Mouse (Mus musculus) kidney, adult 2 months (tissue): ENCODE results near the gene Fam136a.

Source experiments
- CTCF ChIP-seq: fragments of 200-500 bp; conservative IDR thresholded peaks from 2 replicates; pipeline ENCODE4 v1.5.1; 2011; ENCODE audit warnings: low read depth, mild to moderate bottlenecking, control low read depth, low read length, moderate library complexity, mixed read lengths; ENCODE audit not compliant: insufficient read depth, insufficient read length
- POLR2A ChIP-seq: fragments of 200-500 bp; IDR thresholded peaks from one replicate; pipeline ENCODE4 v1.6.1; 2011; ENCODE audit warnings: low read depth, low read length, control low read depth

DNA sequence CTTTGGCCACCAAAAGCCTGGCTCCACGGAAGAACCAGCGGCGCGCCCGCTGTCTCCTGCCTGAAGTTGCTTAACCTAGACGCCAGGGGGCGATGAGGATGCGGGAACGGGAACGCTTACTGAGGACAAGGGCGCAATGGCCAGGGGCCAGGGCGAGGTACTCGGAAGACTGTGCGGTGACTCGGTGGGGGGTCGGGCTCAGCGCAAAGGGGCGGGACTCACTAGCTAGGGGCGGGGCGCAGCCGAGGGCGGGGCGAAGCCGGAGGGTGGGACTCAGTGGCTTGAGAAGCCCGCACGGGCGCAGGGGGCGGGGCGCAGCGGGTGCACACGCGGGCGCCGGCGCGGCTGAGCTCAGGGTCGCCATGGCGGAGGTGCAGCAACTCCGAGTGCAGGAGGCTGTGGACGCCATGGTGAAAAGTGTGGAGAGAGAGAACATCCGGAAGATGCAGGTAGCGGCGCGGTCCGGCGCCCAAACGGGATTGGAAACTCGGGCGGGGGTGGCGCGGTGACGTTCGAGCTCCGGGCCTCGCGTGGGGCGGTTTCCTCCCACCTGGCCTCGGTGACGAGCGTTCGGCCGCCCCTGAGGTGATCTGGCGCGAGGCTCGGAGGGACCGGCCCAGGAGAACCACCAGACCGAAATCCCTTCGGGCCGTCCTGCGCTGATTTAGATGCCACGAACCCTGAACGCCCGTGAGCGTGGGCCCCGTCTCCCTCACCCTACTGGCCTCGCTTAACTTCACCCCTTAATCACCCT is at the start of gene Fam136a:
- TF ChIP-seq CTCF = peak; percentile 94
- TF ChIP-seq POLR2A = peak; percentile 11
